Mouse (Mus musculus) midbrain, embryonic 11.5 days (tissue): Measurements from ENCODE around the gene Crhr1. TPM values are rescaled to one million over a fixed set of nuclear protein-coding genes. Genes with fewer than 3 reads are reported as not detected.

Experiments used
- ATAC-seq: fragments of 200-750 bp; cut with Nextera tagmentation; 2 replicates; pipeline ENCODE4 v1.8.0; 2017; ENCODE audit warnings: moderate TSS enrichment, moderate library complexity; ENCODE audit not compliant: low FRiP score
- DNase-seq: peaks from one replicate; pipeline ENCODE4 v3.0.0; 2015; ENCODE audit warnings: low spot score; ENCODE audit errors: missing footprints
- H3K27ac ChIP-seq: fragments of 300-500 bp; sonication (generic); 2 replicates; pipeline ENCODE4 v1.5.1; 2014; ENCODE audit warnings: low read depth, low read length
- H3K27me3 ChIP-seq: fragments of 300-500 bp; sonication (generic); 2 replicates; pipeline ENCODE4 v1.6.1; 2014; ENCODE audit warnings: mild to moderate bottlenecking, low read length, moderate library complexity, mixed read lengths; ENCODE audit not compliant: control insufficient read depth, insufficient read depth
- H3K36me3 ChIP-seq: fragments of 300-500 bp; sonication (generic); 2 replicates; pipeline ENCODE4 v1.6.1; 2014; ENCODE audit warnings: mild to moderate bottlenecking, low read length, moderate library complexity, mixed read lengths; ENCODE audit not compliant: control insufficient read depth, insufficient read depth
- H3K4me1 ChIP-seq: fragments of 300-500 bp; sonication (generic); 2 replicates; pipeline ENCODE4 v1.6.1; 2014; ENCODE audit warnings: low read length; ENCODE audit not compliant: control insufficient read depth, insufficient read depth
- H3K4me2 ChIP-seq: fragments of 300-500 bp; sonication (generic); 2 replicates; pipeline ENCODE4 v1.6.1; 2014; ENCODE audit warnings: mild to moderate bottlenecking, moderate library complexity
- H3K4me3 ChIP-seq: fragments of 300-500 bp; sonication (generic); 2 replicates; pipeline ENCODE4 v1.5.1; 2014; ENCODE audit warnings: low read depth, low read length
- H3K9ac ChIP-seq: fragments of 300-500 bp; sonication (generic); 2 replicates; pipeline ENCODE4 v1.6.1; 2014; ENCODE audit warnings: low read length
- H3K9me3 ChIP-seq: fragments of 300-500 bp; sonication (generic); 2 replicates; pipeline ENCODE4 v1.6.1; 2016; ENCODE audit warnings: low read length; ENCODE audit not compliant: control insufficient read depth
- WGBS: fragments of 180-500 bp; shearing (Covaris S2); extraction: QIAGEN DNeasy Blood & Tissue Kit; methylation state at CpG from one replicate; pipeline ENCODE4 v1.1.7; 2014; 5-methylcytosine and 5-hydroxymethylcytosine counted together
- polyA plus RNA-seq: library from polyadenylated mRNA; unstranded; fragments of >200 nt; fragmentation: Nextera tagmentation; extraction: Ambion mirVana; gene quantifications from 2 replicates; pipeline ENCODE4 v1.2.1, GENCODE M21; 2014

Crhr1 gene
- polyA plus RNA-seq, 1 experiment from 2014 or later = 0.60 TPM

- H3K36me3 ChIP-seq = no peaks in the 10 kb centered on the region
- no peak overlapping the region for H3K27ac ChIP-seq
- ATAC-seq = no peak
Measured at GRCm38 (mm10) chr11:104164257-104164656, 31.6 kb downstream of the Crhr1 start.

GRCm38 (mm10) chr11:104171281-104171781 is 38.7 kb downstream of the Crhr1 start:
- Histone ChIP-seq H3K4me3 (no peak overlapping the region), H3K9ac (no peak overlapping the region), H3K27ac (no peak overlapping the region), H3K4me2 (no peak overlapping the region), H3K9me3 (no peaks in the 10 kb centered on the region), H3K4me1 (no peaks in the 10 kb centered on the region), H3K36me3 (no peaks in the 10 kb centered on the region), H3K27me3 (no peaks in the 10 kb centered on the region)
- WGBS = 33% methylated on average over 12 of the region's 12 CpGs
- 0 out of 2 replicates have a peak, but pooled peaks have one; percentile 58 for ATAC-seq
- DNase-seq = peak; percentile 96

More at GRCm38 (mm10) chr11:104164257-104164656, 31.6 kb downstream of the Crhr1 start:
- no peak overlapping the region for H3K4me3 ChIP-seq
- no peaks in the 10 kb centered on the region for H3K27me3 ChIP-seq
- no peaks in the 10 kb centered on the region for H3K9me3 ChIP-seq
- DNase-seq = no peak
- H3K9ac ChIP-seq = no peak overlapping the region
- H3K4me2 ChIP-seq = no peak overlapping the region
- WGBS = 91% methylated on average over 10 of the region's 10 CpGs
- H3K4me1 ChIP-seq = no peaks in the 10 kb centered on the region

- H3K9ac ChIP-seq = no peak overlapping the region
- ATAC-seq (no peak), DNase-seq (peak; percentile 67)
- H3K4me2 ChIP-seq = no peak overlapping the region
- H3K9me3 ChIP-seq = no peaks in the 10 kb centered on the region
- WGBS = 36% methylated on average over 7 of the region's 7 CpGs
- H3K36me3 ChIP-seq = no peaks in the 10 kb centered on the region
- H3K27ac ChIP-seq = no peak overlapping the region
- H3K27me3 ChIP-seq = no peaks in the 10 kb centered on the region
- H3K4me3 ChIP-seq = no peak overlapping the region
- H3K4me1 ChIP-seq = no peaks in the 10 kb centered on the region
Measured at GRCm38 (mm10) chr11:104178893-104179292, 46.2 kb downstream of the Crhr1 start.

- Histone ChIP-seq H3K27ac (no peak overlapping the region), H3K4me1 (no peaks in the 10 kb centered on the region), H3K36me3 (no peaks in the 10 kb centered on the region), H3K27me3 (no peaks in the 10 kb centered on the region), H3K4me2 (no peak overlapping the region), H3K9ac (no peak overlapping the region), H3K9me3 (no peaks in the 10 kb centered on the region), H3K4me3 (no peak overlapping the region)
- DNase-seq (no peak), ATAC-seq (no peak)
- WGBS = 78% methylated on average over 5 of the region's 5 CpGs
Measured at GRCm38 (mm10) chr11:104179804-104180203, 47.1 kb downstream of the Crhr1 start.

GRCm38 (mm10) chr11:104182141-104182540 is 49.5 kb downstream of the Crhr1 start:
- Histone ChIP-seq H3K9ac (no peak overlapping the region), H3K4me3 (no peak overlapping the region), H3K4me2 (no peak overlapping the region), H3K36me3 (no peaks in the 10 kb centered on the region), H3K27me3 (no peaks in the 10 kb centered on the region), H3K4me1 (no peaks in the 10 kb centered on the region), H3K9me3 (no peaks in the 10 kb centered on the region), H3K27ac (no peak overlapping the region)
- WGBS = 86% methylated on average over 3 of the region's 3 CpGs
- no peak for DNase-seq
- no peak for ATAC-seq

GRCm38 (mm10) chr11:104186135-104186836 is 53.6 kb downstream of the Crhr1 start, which contains the start of gene Sppl2c:
Gene Sppl2c (plus strand): TSS chr11:104186327.
- Histone ChIP-seq H3K4me3 (no peak within 1 kb of the TSS), H3K9ac (no peak within 1 kb of the TSS), H3K9me3 (no peaks in the 10 kb centered on the region), H3K36me3 (no peaks in the 10 kb centered on the region), H3K4me1 (no peaks in the 10 kb centered on the region), H3K27ac (no peak within 1 kb of the TSS), H3K27me3 (no peaks in the 10 kb centered on the region), H3K4me2 (no peak within 1 kb of the TSS)
- DNase-seq (no peak), ATAC-seq (no peak)
- 89% methylated on average over 13 of the region's 13 CpGs for WGBS

- WGBS = 94% methylated on average over 9 of the region's 9 CpGs
- ATAC-seq = no peak
- H3K27ac ChIP-seq = no peak overlapping the region
- no peak overlapping the region for H3K4me3 ChIP-seq
- no peaks in the 10 kb centered on the region for H3K9me3 ChIP-seq
- no peaks in the 10 kb centered on the region for H3K27me3 ChIP-seq
- no peaks in the 10 kb centered on the region for H3K36me3 ChIP-seq
- peak; percentile 26 for DNase-seq
- no peak overlapping the region for H3K9ac ChIP-seq
- no peak overlapping the region for H3K4me2 ChIP-seq
- H3K4me1 ChIP-seq = no peaks in the 10 kb centered on the region
Measured at GRCm38 (mm10) chr11:104186837-104187150, 54.1 kb downstream of the Crhr1 start.

- Histone ChIP-seq H3K4me3 (no peak overlapping the region), H3K4me1 (no peaks in the 10 kb centered on the region), H3K27me3 (no peaks in the 10 kb centered on the region), H3K9ac (no peak overlapping the region), H3K27ac (no peak overlapping the region), H3K9me3 (no peaks in the 10 kb centered on the region), H3K36me3 (no peaks in the 10 kb centered on the region), H3K4me2 (no peak overlapping the region)
- ATAC-seq = no peak
- WGBS = 95% methylated on average over 10 of the region's 10 CpGs
- peak; percentile 17 for DNase-seq
Measured at GRCm38 (mm10) chr11:104187766-104188165, 55.1 kb downstream of the Crhr1 start.

GRCm38 (mm10) chr11:104190008-104190407 is 57.4 kb downstream of the Crhr1 start:
- Histone ChIP-seq H3K36me3 (no peaks in the 10 kb centered on the region), H3K4me3 (no peak overlapping the region), H3K27ac (no peak overlapping the region), H3K4me1 (no peaks in the 10 kb centered on the region), H3K9ac (no peak overlapping the region), H3K27me3 (no peaks in the 10 kb centered on the region), H3K9me3 (no peaks in the 10 kb centered on the region), H3K4me2 (no peak overlapping the region)
- DNase-seq = no peak
- no peak for ATAC-seq
- 81% methylated on average over 2 of the region's 2 CpGs for WGBS
